Mouse (Mus musculus) R1 (cell line): ENCODE data around the gene Hist2h2ab.
"Not testable (repeated sequence)": the region's sequence is repeated elsewhere in the genome, so short reads cannot be mapped to it uniquely, and the experiment has no call there.

Experiments used
- DNase-seq: peaks from one replicate; pipeline ENCODE4 v3.0.0-alpha.2; 2018; ENCODE audit warnings: low read depth, low spot score

Gene Hist2h2ab

GRCm38 (mm10) chr3:96198181-96198580 is 21.5 kb upstream of the Hist2h2ab start:
- peak; percentile 72 for DNase-seq

GRCm38 (mm10) chr3:96198601-96199251 is 20.9 kb upstream of the Hist2h2ab start:
- DNase-seq = not testable (repeated sequence)

GRCm38 (mm10) chr3:96199731-96200130 is 19.9 kb upstream of the Hist2h2ab start:
- DNase-seq = no peak

- no peak for DNase-seq
These were observed 11.8 kb upstream of the Hist2h2ab start for GRCm38 (mm10) chr3:96207819-96208218.

GRCm38 (mm10) chr3:96209242-96209641 is 10.4 kb upstream of the Hist2h2ab start:
- peak; percentile 43 for DNase-seq

- peak; percentile 65 for DNase-seq
These were observed 449 bp upstream of the Hist2h2ab start for GRCm38 (mm10) chr3:96219191-96219641.

GRCm38 (mm10) chr3:96220131-96220764 is 583 bp downstream of the Hist2h2ab start:
- DNase-seq = peak; percentile 80

GRCm38 (mm10) chr3:96220765-96221639 is 1.3 kb downstream of the Hist2h2ab start, which contains the start of the genes Hist2h2ac and Hist2h2be:
Hist2h2ac (minus strand) TSS chr3:96220880.
Hist2h2be (plus strand) TSS chr3:96221119.
- DNase-seq = peak; percentile 97

- DNase-seq = no peak
These were observed 2.0 kb downstream of the Hist2h2ab start for GRCm38 (mm10) chr3:96221640-96222038.

GRCm38 (mm10) chr3:96222774-96223173 is 3.1 kb downstream of the Hist2h2ab start:
- DNase-seq = no peak

GRCm38 (mm10) chr3:96225421-96225820 is 5.8 kb downstream of the Hist2h2ab start:
- DNase-seq = no peak

- DNase-seq = peak; percentile 77
These were observed 7.3 kb downstream of the Hist2h2ab start for GRCm38 (mm10) chr3:96226695-96227648.

GRCm38 (mm10) chr3:96228828-96229227 is 9.2 kb downstream of the Hist2h2ab start:
- DNase-seq = no peak

- DNase-seq = no peak
These were observed 10.7 kb downstream of the Hist2h2ab start for GRCm38 (mm10) chr3:96230404-96230803.

GRCm38 (mm10) chr3:96230910-96231757 is 11.5 kb downstream of the Hist2h2ab start:
- DNase-seq = no peak

- DNase-seq = no peak
These were observed 12.1 kb downstream of the Hist2h2ab start for GRCm38 (mm10) chr3:96231758-96232120.

GRCm38 (mm10) chr3:96234914-96235313 is 15.2 kb downstream of the Hist2h2ab start:
- no peak for DNase-seq

GRCm38 (mm10) chr3:96235836-96236235 is 16.2 kb downstream of the Hist2h2ab start:
- no peak for DNase-seq

- no peak for DNase-seq
These were observed 17.2 kb downstream of the Hist2h2ab start for GRCm38 (mm10) chr3:96236834-96237334.
